Mouse (Mus musculus): ENCODE data around the gene Hkdc1. TPM values are rescaled to one million over a fixed set of nuclear protein-coding genes. Genes with fewer than 3 reads are reported as not detected.

Gene Hkdc1
- total RNA-seq, 1 experiment from 2014 or later: not detected

GRCm38 (mm10) chr10:62401641-62402111, 20.6 kb downstream of the Hkdc1 start:
- no peak for ATAC-seq (ENCODE audit: extremely low read depth, insufficient number of reproducible peaks, low FRiP score, poor library complexity, severe bottlenecking)

GRCm38 (mm10) chr10:62383011-62383410, 39.3 kb downstream of the Hkdc1 start:
- no peak for ATAC-seq (ENCODE audit: extremely low read depth, insufficient number of reproducible peaks, low FRiP score, poor library complexity, severe bottlenecking)

- no peak for ATAC-seq (ENCODE audit: extremely low read depth, insufficient number of reproducible peaks, low FRiP score, poor library complexity, severe bottlenecking)
Observed at GRCm38 (mm10) chr10:62380936-62381335, 41.4 kb downstream of the Hkdc1 start.

DNA sequence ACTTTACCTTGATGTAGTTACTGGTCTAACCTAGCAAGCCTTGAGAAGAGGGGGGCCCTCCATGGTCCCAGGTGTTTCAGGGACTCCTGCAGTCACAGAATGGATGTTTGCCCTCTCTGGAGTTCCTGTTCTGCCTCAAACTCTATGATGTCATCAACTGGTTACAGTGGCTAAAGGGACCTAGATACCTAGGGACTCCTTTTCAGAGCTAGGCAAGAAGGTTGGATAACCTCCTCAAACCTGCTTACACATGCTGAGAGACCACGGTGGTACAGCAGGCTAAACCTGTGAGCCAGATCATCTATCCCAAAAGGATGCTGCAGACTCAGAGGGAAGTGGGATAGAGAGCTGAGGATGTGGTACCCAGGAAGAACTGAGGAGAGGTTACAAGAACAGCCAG, 42.5 kb downstream of the Hkdc1 start, which contains the start of gene Hk1:
TSS of gene Hk1 (minus strand) at position 101 of the 400 bp plus-strand sequence.
- ATAC-seq (ENCODE audit: extremely low read depth, insufficient number of reproducible peaks, low FRiP score, poor library complexity, severe bottlenecking): no peak

- no peak for ATAC-seq (ENCODE audit: extremely low read depth, insufficient number of reproducible peaks, low FRiP score, poor library complexity, severe bottlenecking)
Observed at GRCm38 (mm10) chr10:62358827-62359226, 63.5 kb downstream of the Hkdc1 start.

- no peak for ATAC-seq (ENCODE audit: extremely low read depth, insufficient number of reproducible peaks, low FRiP score, poor library complexity, severe bottlenecking)
Observed at GRCm38 (mm10) chr10:62356105-62356730, 66.1 kb downstream of the Hkdc1 start.

DNA sequence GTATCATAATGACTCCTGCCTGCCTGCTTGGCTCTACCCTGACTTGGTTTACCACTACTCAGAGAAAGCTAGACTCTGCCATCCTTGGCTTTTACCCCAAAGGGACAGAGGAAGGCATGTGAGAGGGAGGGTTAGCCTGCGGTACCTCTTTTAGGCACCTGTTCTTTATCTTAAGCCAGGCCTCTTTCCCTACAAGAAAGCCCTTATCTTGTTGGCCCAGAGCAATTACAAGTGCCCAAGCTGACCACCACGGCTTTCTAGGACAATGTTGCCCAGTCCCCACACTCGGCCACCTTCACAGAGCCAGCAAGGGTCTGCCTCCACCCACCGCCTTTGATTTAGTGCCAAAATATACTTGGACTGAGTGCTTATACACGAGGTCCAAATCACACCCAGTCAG, 77.1 kb downstream of the Hkdc1 start:
- ATAC-seq (ENCODE audit: extremely low read depth, insufficient number of reproducible peaks, low FRiP score, poor library complexity, severe bottlenecking): no peak

DNA sequence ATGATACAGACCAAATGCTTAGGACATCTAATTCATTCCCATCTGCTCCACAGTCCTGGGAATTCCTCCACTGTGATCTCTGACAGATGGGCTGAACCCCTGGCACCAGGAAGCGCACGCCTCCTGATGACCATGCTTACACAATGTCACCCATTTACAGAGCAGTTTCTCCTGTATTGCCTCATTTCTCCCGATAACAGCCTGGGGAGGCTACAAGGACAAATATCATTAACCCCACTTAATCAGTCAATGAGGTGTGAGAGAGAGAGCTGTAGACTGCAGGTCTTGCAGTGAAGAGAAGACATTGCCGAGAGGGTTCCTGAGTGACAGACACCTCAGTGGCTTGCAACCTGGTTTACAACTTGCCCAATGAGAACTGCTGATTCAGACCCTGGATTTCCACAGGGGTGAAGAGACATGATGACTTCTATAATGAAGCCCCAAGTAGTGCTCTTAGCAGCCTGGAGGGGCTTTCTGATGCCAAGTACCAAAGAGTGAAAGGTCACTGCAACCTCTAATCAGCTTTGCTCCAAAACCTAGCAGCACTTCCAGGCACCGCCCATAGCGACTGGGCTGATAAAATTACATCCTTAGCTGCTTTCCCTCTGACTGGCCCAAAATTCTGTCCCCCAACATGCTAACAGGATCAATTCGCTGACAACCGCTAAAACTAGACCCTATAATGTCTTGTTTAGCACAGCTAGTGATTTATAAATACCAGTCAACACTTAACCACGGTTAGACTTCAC, 78.1 kb downstream of the Hkdc1 start:
- no peak for ATAC-seq (ENCODE audit: extremely low read depth, insufficient number of reproducible peaks, low FRiP score, poor library complexity, severe bottlenecking)

GRCm38 (mm10) chr10:62342512-62342911, 79.8 kb downstream of the Hkdc1 start:
- no peak for ATAC-seq (ENCODE audit: extremely low read depth, insufficient number of reproducible peaks, low FRiP score, poor library complexity, severe bottlenecking)

- ATAC-seq (ENCODE audit: extremely low read depth, insufficient number of reproducible peaks, low FRiP score, poor library complexity, severe bottlenecking): no peak
Observed at GRCm38 (mm10) chr10:62341956-62342355, 80.3 kb downstream of the Hkdc1 start.

DNA sequence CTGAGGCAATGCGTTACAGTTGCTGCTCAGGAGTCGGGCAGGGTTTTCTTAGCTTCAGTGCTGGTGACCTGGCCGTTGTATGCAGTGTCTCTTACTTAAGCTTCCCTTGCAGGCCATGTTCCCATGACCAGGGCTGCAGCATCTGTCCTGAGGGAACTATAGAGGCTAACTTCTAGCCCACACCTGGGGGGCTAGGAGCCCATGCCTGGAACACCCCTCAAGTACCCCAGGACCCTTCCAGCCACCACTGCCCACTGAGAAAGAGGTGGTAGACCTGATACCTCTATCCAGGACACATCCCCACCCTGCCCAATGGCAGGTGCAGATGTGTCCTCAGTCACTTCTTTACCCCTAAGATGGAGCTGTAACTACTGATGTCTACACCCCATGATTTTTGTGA, 81.3 kb downstream of the Hkdc1 start:
- ATAC-seq (ENCODE audit: extremely low read depth, insufficient number of reproducible peaks, low FRiP score, poor library complexity, severe bottlenecking): no peak

DNA sequence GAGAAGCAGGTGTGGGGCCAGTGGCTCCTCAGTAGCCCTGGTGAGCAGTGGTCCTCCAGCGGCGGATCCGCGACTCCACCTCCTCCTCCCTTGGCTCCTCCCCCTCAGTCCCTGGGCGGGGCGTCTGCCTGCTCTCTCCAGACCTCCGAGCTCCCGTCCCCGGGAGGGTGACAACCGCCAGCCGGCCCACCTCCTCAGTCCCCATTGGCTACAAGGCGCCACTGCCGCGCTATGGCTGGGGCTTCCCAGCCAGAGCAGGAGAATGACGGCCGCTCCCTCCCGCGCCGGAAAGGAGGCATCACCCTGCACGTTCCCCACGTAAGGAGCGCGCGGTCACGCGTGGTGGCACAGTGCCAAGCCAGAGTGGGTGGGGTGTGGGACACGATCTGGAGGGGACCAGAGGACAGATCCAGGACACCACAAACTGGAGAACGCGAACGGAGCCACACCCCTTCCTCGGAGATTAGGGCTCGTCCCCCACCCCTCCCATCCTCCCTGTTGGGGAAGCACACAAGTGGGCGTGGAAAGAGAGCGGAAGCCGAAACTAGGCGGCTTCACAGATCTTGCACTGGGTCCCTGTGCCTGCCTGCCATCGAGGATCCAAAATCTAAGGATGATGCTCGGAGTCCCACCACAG, 82.1 kb downstream of the Hkdc1 start:
- ATAC-seq (ENCODE audit: extremely low read depth, insufficient number of reproducible peaks, low FRiP score, poor library complexity, severe bottlenecking): peak; percentile 84

DNA sequence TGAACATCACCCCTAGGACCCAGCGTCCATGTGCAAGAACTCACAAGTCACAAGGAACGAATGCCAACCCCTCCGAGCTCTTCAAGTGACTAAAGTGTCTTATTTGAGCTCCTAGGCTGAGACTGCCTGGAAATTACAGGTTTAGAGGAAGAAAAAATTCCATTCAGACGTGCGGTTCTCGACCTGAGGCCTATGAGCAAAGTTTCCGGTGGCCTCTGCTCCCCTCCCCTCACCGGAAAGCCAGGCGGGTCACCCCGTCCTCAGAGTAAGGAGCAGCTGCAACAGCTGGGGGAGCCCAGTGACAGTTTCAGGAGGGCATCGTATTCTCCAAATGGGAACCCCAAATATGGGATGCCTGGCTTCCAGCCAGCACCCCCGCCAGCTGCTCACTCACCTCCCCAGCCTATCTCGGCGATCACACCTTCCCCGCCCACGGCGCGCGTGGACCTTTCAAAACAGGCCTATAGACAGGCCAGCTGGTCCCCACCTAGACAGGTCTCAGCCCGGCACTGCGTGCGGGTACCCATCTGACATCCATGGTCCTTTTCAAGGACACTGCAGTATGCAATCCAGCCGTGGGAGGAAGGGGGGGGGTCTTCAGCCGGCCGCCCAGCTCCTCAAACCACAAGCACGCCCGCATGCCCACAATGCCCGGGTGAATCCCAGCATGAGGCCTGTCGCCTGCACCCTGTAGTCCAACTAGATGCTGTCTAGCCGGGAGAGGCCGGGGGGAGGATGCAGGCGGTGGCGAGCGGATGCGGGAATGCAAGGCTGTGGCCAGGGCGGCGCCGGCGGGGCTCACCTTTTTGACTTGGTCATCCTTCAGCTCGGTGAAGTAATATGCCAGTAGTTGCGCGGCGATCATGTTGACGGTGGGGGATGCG, 82.8 kb downstream of the Hkdc1 start:
- no peak for ATAC-seq (ENCODE audit: extremely low read depth, insufficient number of reproducible peaks, low FRiP score, poor library complexity, severe bottlenecking)

GRCm38 (mm10) chr10:62338626-62339025, 83.7 kb downstream of the Hkdc1 start:
- no peak for ATAC-seq (ENCODE audit: extremely low read depth, insufficient number of reproducible peaks, low FRiP score, poor library complexity, severe bottlenecking)

- no peak for ATAC-seq (ENCODE audit: extremely low read depth, insufficient number of reproducible peaks, low FRiP score, poor library complexity, severe bottlenecking)
Observed at GRCm38 (mm10) chr10:62338176-62338575, 84.1 kb downstream of the Hkdc1 start.

DNA sequence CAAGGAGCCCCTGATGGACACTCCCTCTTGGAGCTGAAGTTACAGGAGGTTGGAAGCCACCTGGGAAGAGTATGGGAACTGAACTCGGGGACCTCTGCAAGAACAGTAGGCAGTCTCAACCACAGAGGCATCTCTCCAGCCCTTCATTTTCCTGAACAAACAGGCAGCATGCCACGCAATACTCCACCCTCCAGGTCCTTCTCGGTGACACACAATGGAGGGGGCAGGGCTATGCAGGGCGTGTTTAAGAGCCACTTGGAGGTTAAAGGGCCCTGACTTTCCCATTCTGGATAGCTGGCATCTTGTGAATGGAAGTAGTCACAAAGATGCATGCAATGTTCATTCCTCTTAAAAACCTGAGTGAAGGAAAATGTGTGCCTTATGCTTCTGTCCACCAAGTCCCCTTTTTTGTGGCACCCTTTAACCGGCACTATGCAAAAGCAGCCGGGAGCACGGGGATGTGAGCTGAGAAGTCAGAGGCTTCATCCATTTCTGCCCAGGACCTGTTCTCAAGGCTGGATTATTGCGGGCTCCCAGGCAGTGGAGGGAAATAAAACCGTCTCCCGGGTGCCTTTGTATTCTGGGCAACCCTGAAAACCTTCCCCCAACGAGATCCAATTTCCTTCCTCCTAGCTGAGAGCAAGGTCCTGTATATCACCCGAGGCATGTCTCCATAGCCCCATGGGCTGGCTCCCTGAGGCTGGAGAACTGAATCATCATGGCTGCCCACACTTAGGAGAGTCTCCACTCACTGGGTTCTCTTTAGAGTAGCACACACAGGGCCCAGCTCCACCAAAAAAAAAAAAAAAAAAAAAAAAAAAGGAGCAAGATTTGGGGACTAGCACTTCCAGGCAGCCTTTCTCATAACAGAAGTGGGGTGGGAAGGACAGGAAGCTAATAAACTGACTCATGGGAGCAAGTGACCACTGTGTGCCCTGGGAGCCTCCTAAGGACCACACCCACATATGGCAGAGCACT, 85.4 kb downstream of the Hkdc1 start:
- no peak for ATAC-seq (ENCODE audit: extremely low read depth, insufficient number of reproducible peaks, low FRiP score, poor library complexity, severe bottlenecking)

DNA sequence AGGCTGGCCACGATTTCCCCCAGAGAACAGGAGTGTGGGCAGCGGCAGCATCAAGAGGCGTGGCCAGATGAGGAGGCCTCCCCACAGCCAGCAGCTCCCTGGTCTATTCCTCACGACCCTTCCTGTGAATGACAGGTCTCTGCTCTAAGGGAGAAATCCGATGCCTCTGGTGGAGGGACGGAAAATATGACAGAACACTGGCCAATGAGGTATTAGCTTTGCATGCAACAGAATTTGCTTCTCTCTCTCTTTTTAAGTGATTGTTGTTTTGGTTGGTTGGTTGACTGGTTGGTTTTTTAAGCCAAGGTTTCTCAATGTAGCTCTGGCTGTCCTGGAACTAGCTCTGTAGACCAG, 86.9 kb downstream of the Hkdc1 start:
- ATAC-seq (ENCODE audit: extremely low read depth, insufficient number of reproducible peaks, low FRiP score, poor library complexity, severe bottlenecking): no peak
